Mouse (Mus musculus) urinary bladder, adult 2 months (tissue): ENCODE measurements at regions not wholly inside any gene's neighbourhood (a gene's known extent, or its start where the extent isn't known, plus 50 kb on each side); places are given as distances from the start of the nearest gene placed in this dataset.

Experiments
- DNase-seq: peaks from one replicate; pipeline ENCODE4 v3.0.0; 2022; ENCODE audit warnings: low spot score

DNA sequence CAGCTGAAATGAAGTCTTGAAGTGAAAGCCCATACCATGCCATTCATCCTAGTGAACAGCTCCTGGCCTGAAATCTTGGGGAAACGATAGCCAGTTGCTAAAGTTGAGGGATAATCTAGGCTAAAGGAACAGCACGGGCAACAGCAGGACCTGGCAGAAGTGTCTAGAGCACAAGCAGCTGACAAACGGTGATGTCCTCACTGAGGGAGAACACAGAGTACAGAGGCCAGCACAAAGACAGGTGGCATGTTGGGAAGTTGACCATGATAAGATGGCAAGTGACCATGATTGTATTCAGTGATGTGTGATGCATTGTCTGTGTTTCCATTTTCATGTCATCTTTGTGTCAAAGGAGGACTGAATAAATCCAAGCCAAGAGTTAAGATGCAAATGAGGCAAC, 212.4 kb upstream of the Ntm start:
- no peak for DNase-seq

DNA sequence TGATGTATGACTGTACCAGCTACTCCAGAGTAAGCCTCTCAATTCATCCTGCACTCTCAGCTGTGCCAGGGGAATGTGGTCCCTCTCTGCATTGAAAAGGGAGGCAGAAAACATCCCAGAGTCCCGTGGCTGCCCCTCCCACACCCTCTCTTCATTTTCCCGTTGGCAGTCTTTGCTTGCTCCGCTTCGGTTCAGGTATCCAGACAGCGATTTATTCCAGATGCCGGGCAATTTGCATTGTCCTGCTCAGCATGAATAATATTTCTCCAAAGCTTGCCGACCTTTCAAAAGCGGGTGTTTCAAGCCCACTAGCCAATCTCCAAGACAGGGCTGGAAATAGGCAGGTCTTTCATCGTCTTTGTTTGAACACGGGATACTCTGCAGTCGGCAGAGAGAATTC, 220.5 kb upstream of the Ntm start:
- DNase-seq: no peak

DNA sequence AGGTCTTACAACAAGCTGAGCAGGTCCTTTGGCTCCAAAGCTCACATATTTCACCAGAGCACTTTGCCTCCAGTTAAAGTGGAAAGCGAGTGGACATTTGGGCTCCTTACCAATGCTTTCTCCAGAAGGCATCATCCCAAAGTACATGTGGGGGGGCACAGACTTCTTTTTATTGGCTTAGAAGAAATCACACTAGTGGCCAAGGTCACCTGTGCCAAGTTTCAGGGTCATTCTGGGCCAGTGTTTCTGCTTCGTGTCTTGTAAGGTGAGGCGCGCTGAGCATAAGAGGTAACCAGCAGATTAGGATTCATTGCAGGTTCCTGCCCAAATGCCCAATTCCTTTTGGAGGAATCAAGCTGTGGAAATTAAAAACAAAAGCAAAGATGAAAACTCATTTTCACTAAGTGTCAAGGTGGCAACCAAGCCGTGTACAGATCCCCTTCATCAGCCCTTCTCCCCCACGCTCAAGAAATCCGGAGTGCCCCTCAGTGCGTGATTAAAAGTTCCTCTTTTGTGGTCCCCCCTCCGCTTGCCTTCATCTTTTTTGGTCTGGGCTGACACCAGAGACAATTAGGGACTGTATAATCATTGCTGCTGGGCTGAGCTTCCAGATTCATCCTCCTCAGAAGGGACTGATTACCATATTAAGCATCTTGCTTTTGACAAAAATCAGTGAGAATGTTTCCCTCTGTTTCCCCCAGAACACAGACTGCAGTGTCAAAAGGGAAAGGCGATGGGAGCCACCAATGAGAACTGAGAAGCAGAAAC, 222.2 kb upstream of the Ntm start:
- no peak for DNase-seq

DNA sequence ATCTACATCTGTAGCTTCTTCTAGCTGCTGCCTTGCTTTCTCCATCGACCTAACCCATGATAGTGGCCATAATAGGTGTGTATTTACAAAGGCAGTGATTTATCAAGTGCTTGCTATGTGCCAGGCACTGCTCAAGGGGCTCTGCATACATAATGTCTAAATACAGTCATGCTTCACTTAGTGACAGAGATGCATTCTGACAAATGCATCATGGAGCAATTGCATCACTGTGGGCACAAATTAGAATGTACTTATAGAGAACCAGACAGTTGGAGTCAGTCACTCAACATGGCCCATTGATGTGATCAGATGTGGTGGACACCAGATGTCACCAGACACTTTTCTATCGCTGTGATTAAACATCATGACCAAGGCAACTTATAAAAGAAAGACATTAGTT, 223.3 kb upstream of the Ntm start:
- no peak for DNase-seq

DNA sequence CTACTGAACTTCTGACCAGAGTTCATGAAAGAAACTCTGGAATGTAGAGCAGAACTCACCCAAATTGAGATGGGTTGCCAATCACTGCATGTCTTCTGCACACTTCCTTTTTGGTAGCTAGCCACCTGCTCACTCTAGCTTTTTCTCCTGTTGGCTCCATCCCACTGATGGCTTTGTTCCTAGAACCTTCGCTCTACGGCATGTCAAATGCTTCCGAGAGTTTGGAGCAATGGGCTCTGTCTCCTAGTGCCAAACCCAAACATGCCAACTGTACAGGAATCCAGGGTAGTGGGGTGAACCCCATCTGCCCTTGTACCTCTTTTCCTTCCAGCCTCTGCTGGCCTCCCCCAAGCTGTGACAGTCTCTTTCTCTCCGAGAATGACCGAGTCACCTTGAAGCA, 227.1 kb upstream of the Ntm start:
- DNase-seq: no peak

DNA sequence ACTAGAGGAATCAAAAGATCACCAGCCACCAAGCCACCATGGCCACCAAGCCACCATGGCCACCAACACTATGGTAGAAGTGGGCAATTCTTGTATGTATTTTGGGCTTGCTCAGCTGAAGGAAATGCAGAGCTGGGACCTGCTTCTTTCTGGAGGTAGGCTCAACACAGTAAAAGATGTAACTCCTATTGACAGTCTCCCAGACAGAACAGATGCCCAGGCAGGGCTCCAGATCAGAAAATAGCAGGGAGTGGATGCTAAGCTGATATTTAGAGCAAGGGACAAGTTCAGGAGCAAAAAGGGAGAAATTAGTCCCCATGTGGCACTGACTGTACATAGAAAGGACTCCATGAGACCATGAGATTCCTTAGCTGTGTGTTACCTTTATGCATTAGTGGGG, 228.2 kb upstream of the Ntm start:
- no peak for DNase-seq

DNA sequence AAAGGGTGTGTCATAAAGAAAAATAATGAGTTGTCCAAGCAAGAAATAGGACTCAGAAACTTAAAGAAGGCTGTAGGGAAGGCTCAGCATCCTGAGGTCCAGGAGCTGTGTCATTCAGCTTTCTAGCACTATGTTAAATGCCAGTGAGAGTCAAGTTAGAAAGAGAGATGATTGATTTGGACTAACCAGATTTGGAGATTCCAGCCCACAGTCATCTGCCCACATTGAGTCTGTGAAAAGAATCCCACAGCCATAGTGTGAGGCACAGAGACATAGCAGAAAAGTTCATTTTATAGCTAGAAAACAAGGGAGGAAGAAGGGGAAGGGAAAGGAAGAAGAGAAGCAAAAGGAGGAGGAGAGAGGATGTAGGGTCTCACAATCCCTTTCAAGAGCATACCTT, 229.0 kb upstream of the Ntm start:
- no peak for DNase-seq

DNA sequence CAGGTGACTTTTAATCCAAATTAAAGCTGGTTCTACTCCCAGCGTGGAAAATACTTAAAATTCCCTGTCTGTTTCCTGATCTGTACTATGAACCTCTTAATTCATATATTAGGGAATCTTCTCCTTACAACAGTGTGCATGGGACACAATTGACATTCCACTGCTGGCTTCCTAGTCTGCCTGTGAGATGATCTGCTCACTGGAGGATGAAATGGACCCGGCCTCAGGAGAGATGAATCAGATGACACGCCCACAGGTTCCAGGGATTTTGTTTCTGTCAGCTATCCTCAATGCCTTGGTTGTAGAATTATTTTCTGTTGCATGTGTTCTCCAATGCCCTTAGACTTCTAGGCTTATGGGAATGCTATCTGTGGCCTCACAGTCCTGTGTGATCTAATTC, 231.9 kb upstream of the Ntm start:
- DNase-seq: no peak

DNA sequence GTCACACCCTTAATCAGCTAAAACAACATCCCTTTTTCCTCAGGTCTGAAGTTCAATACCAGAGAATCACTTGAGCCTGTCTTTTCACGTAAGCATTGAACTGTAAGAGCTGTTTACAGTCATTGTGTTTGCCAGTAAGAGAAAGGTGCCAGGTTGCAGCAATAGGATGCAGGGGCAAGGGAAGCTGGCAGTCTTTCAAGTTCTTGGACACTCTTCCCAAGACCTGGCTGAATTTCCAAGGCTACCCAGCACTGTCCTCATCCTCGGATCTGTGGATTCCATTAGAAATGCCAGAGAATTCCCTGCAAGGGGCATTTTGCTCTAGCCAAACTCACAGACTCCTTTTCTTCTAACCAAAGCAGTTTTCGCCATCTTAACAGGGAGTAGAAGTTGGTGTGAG, 224.5 kb upstream of the Snx19 start:
- no peak for DNase-seq

DNA sequence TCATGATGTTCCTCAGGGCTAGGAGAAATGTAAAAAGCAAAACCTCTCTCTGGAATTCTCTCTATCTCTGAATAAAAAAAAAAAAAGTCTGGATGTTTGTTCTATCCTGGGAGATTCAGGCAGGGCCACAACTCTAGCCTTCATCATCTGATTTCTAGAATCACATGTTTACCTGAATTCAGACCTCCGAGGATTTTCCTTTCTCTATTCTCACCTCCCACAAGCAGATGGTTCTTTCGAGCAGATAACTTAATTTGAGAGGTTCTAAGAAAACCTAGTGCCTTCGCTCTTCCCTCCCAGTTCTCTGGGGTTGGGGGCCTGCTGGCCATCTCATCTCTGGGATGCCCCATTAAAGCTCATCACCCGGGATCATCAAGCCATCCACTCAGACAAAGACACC, 219.3 kb upstream of the Snx19 start:
- no peak for DNase-seq

DNA sequence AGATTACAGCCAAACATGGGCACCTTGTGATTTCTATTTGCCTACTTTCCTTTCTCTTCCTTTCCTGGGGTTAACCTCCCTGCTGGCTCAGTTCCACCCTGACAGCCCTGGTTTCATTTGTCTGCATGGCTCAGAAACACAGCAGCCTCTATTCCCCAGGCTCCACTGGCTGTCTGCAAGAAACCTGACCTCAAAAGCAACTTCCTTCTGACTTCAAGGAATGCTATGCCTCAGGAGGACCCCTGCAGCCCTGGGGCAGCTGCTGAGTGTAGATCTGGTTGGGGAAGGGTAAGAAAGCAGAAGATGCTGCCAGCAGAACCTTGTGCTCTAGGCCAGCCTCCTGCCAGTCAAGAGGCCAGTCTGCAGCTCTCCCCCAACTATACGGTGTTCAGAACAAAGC, 217.1 kb upstream of the Snx19 start:
- DNase-seq: no peak

DNA sequence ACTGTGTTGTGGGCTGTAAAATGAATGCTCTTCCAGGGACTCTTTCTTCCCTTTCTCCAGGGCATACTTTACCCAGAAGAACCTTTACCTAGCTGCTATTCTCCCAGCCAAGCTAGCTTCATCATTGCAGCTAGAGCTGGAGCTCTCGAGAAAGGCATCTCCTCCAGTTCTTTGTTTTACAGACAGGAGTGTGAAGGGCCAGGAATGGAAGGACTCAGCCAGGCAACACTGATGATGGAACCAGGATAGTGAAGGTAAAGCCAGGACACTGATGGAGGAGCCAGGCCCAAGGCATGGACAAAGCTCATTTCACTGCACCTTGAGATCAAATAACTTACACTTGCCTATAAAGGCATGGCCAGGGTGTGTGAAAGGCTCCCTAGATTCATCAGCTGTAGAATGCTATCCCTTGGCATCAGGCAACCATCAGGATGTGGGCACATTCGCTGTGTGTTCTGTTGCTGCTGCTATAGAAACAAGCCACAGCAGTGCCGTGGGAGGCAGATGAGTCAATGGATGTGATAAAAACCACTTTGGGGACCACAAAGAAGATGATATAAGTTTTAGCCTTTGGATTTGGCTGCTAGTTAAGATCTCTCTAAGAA, 214.3 kb upstream of the Snx19 start:
- DNase-seq: no peak

DNA sequence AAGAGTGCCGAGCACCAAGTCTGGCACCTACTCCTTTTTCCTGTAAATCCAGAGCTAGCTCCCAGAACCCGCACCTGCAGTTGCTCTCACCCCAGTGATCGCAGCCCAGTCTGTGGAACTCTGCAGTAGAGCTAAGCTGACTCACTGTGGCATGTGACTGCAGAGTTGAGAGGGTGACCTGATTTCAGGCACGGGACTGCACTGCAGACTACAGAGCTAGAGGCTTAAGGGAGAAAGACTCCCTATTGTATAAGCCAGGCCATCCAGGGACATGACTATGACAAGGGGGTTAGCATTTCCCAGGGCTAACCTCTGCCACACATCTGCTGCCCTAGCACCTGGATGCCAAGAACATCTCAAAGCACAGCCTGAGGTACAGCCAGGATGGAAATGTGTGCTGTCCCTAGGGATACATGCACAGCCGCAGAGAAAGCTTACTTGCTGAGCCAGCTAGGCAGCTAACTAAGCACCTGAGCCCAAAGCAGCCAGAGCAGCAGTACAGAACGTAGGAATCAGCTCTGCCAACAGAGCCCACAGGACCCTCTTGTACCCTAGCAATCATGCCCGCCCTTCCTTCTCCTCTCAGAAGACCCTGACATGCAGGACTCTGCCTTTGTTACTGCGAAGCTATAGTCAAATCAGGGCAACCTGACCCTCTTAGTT, 192.3 kb upstream of the Snx19 start:
- no peak for DNase-seq

DNA sequence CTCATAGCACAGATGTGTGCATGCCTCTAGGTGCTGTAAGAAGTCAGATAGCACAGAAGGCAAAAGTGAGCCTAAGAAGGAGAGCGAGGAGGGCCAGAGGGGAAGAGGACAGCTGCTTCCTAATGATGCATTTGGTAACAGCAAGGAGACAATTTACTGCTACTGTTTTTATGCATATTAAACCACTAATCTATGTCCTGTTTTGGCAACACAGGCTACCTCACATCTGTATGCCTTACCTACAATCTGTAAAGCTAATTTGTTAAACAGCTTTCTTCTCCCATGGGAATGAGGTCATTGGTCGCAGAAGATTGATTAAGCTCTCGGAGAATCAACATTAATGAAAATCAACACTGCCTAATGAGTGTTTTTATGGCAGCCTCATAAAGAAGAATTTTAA, 191.1 kb upstream of the Snx19 start:
- no peak for DNase-seq

DNA sequence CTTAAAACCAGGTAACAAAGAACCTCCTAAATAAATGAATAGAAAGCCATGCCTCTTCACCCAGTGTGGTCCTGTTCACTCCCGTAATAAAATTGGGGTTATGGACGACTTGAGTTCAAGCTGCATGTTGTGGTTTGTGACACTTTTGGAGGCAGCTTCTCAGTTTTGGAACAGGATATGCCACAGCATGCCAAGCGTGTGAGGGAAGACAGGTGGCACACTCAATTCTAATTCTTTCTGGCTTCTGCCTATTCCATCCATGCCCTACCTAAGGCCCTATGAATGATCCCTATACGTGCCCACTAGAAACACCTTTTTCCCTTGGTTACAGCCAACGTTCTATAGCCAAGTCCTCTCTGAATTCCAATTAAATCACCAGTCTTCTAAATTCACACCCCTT, 184.8 kb upstream of the Snx19 start:
- DNase-seq: no peak

DNA sequence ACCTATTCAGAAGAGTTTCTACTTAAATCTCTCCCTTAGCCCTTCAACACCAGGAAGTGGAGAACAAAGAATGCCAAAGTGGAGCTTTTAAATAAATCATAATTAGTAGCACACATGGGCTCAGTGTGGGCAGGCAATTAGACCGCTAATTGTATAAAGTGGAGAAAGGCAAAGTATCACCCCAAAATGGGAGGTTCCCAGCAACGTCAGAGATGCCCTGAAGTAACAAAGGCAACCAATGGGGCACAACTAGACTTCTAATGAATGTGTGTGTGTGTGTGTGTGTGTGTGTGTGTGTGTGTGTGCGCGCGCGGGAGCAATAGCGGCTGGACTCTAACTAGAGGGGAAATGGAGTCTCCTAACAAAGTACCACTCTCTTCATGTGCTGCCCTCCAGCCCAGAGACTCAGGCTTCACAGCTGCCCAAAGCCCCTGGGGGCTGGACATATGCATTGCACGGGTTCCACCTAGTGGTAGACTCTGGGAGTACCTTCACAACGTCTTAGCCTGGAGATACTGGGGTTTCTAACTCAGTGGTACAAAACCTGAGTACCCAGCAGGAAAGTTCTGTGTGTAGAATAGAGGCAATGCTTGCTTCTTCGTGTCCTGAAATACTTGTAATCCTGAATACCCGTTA, 162.3 kb upstream of the Snx19 start:
- no peak for DNase-seq

DNA sequence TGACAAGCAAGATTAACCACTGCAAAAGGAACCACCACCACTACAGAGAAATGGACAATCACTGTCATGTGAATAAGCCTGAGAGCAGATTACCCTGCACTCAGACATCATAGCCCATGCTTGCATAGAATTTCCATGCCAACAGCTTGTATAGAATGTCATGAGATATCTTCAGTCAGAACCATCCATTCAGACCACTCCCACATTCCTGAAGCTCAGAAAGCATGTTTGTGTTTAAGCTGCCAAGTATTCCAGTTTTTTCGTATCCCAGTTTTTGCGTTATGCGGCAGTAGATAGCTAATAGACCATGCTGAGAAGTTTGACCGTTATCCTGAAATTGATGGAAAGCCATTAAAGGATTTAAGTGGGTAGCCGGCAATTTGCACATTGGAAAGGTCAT, 155.8 kb upstream of the Snx19 start:
- DNase-seq: no peak

DNA sequence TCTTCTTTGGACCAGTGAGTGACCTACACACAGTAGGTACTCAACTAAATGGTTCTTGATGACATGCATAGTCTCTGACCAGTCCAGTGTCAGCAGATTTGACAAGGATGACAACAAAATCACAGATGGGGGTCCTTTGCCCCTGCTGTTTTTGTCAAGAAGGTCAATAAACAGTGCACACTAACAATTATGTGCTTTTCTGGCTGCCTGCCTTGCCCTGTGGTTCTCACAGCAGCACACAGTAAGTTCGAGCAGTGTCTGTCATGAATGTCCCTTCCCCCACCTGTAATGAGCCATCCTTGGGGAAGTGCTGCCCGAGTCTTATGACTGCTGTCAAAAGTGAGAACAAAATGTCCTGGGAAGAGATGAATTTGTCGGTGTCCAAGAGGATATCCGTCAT, 153.1 kb upstream of the Snx19 start:
- DNase-seq: no peak

DNA sequence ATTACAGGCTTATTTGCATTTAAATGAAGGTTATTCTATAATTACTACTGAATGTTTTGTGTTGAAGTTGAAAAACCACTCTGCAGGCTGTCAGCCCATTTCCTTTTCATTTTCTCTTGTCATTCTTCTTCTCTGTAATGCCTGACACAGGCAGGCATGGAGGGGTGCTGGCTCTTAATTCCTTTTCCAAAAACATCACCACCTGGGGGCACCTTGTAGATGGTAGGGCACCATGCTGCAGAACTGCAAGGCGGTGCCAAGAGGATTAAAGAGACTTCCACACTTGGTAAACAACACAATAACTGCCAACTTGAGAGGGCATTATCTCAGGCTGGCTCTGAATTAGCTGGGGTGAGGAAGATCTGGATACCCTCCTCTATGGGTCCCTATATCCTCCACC, 148.7 kb upstream of the Snx19 start:
- DNase-seq: no peak

DNA sequence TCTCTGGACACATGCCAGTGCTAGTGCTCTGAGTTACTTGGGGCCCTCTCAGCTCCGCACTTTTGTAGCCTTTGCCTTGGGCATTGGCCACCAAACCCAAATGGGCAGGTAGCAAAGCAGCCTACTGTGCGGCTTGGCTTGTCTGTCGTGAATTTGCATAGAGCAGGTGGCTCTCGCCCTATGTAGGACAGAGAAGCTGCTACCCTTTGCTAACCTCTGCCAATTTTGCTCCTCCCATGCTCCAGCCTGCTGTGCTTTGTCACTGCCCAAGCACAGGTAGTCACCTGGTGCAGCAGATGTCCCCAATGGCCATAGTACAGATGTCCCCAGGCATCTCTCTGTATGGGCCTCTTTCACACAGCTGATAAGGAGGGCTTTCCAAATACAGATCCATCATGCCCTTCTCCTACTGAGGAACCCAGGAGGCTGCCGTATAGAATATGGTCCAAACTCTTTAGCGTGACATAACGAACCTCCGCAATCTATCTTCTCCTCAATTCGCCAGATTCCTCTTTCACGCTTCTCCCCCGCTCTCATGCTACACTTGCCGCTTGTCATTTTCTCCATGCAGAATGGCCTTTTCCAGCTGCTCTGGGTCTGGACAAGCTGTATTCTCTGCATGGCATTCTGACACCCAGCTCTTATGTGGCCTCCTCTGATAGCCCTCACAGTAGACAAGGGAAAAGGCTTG, 143.7 kb upstream of the Snx19 start:
- no peak for DNase-seq

DNA sequence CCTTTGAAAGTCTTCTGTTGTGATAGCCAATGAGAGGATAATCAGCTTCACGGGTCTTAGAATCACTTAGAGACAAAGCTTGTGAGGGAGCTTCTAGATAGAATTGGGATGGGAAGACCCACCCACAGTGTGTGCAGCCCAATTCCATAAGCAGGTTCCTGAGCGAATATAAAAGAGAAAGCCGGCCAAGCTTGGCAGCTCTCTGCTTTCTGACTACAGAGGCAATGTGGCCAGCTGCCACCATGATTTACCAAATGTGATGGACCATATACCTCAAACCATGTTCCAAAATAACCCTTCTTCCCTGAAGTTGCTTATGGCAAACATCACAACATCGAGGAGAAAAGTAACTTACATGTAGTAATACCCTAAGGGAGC, 143.1 kb upstream of the Snx19 start:
- no peak for DNase-seq

DNA sequence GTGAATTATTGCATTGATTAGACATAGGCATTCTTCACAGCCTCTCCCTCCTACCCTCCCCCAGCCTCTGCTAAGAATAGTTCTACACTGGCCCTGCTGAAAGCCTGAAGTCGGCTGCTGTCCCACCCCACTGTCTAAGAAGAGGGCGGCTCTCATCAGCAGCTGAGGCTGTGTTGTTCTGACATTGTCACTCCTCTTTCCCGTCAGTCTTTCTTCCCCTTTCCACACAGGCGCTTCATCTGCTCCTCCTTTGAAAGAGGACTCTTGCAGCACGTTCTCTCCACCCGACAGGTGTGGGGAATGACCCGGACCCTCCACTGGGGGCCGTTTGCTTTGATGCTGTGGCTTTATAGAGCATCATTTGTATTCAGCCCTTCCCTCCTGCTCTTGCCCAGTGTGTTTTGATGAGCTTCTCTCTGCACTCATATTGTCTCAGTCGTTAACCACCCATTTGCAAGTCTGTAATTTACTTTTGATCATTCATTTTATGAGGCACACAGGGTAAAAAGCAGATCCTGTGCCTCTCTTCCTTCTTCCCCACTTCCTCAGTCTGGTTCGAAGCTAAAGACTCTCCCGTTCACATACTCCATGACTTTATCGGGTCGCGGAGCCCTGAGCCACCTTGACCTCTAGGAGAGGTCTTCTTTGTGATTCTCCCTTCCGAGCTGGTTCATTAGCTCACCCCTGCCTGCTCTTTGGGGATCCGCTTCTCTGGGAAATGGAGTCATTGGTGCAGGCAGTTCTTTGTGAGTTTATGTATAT, 142.2 kb upstream of the Snx19 start:
- DNase-seq: no peak
